Mouse (Mus musculus): ENCODE measurements around the gene Abat.

The Abat gene

GRCm38 (mm10) chr16:8570336-8570735 is 57.1 kb downstream of the Abat start:
- H3K4me1 ChIP-seq (replicated peaks; ENCODE audit: low read depth, low read length), result peaks cover 70% of the 10 kb centered on the region
- H3K4me3 ChIP-seq (replicated peaks; ENCODE audit: low read length), result no peak overlapping the region
- no peaks in the 10 kb centered on the region for H3K36me3 ChIP-seq (ENCODE audit: insufficient read depth, low read length)
- no peaks in the 10 kb centered on the region for H3K27me3 ChIP-seq (ENCODE audit: insufficient read depth, low read length)
- TF ChIP-seq NANOG (IDR thresholded peaks at IDR 0.05; ENCODE audit: borderline replicate concordance, low read length), result no peak
- TF ChIP-seq POU5F1 (IDR thresholded peaks at IDR 0.05; ENCODE audit: borderline replicate concordance, low read length), result no peak
- TF ChIP-seq CTCF (conservative IDR thresholded peaks at IDR 0.05; ENCODE audit: low read length), result no peak
- peaks cover 15% of the 10 kb centered on the region for H3K9me3 ChIP-seq (ENCODE audit: low read length)

GRCm38 (mm10) chr16:8570901-8571615 is 57.8 kb downstream of the Abat start:
- Histone ChIP-seq H3K4me3 (replicated peaks; ENCODE audit: low read length) (no peak overlapping the region), H3K27me3 (ENCODE audit: insufficient read depth, low read length) (no peaks in the 10 kb centered on the region), H3K9me3 (ENCODE audit: low read length) (peaks cover 15% of the 10 kb centered on the region), H3K36me3 (ENCODE audit: insufficient read depth, low read length) (no peaks in the 10 kb centered on the region), H3K4me1 (replicated peaks; ENCODE audit: low read depth, low read length) (peaks cover 64% of the 10 kb centered on the region)
- TF ChIP-seq NANOG (IDR thresholded peaks at IDR 0.05; ENCODE audit: borderline replicate concordance, low read length) (no peak), CTCF (conservative IDR thresholded peaks at IDR 0.05; ENCODE audit: low read length) (no peak), POU5F1 (IDR thresholded peaks at IDR 0.05; ENCODE audit: borderline replicate concordance, low read length) (no peak)

- peaks cover 71% of the 10 kb centered on the region for H3K4me1 ChIP-seq (replicated peaks; ENCODE audit: low read depth, low read length)
- TF ChIP-seq CTCF (conservative IDR thresholded peaks at IDR 0.05; ENCODE audit: low read length), result no peak
- no peak for TF ChIP-seq NANOG (IDR thresholded peaks at IDR 0.05; ENCODE audit: borderline replicate concordance, low read length)
- no peak for TF ChIP-seq POU5F1 (IDR thresholded peaks at IDR 0.05; ENCODE audit: borderline replicate concordance, low read length)
- peaks cover 14% of the 10 kb centered on the region for H3K9me3 ChIP-seq (ENCODE audit: low read length)
- no peak overlapping the region for H3K4me3 ChIP-seq (replicated peaks; ENCODE audit: low read length)
- H3K36me3 ChIP-seq (ENCODE audit: insufficient read depth, low read length), result no peaks in the 10 kb centered on the region
- no peaks in the 10 kb centered on the region for H3K27me3 ChIP-seq (ENCODE audit: insufficient read depth, low read length)
Observed at GRCm38 (mm10) chr16:8573041-8573440, 59.8 kb downstream of the Abat start.

GRCm38 (mm10) chr16:8573751-8574150 is 60.5 kb downstream of the Abat start:
- peaks cover 72% of the 10 kb centered on the region for H3K4me1 ChIP-seq (replicated peaks; ENCODE audit: low read depth, low read length)
- no peaks in the 10 kb centered on the region for H3K36me3 ChIP-seq (ENCODE audit: insufficient read depth, low read length)
- H3K9me3 ChIP-seq (ENCODE audit: low read length), result peaks cover 7% of the 10 kb centered on the region
- no peak overlapping the region for H3K4me3 ChIP-seq (replicated peaks; ENCODE audit: low read length)
- no peaks in the 10 kb centered on the region for H3K27me3 ChIP-seq (ENCODE audit: insufficient read depth, low read length)
- no peak for TF ChIP-seq NANOG (IDR thresholded peaks at IDR 0.05; ENCODE audit: borderline replicate concordance, low read length)

GRCm38 (mm10) chr16:8574316-8574715 is 61.1 kb downstream of the Abat start:
- Histone ChIP-seq H3K4me1 (replicated peaks; ENCODE audit: low read depth, low read length) (peaks cover 78% of the 10 kb centered on the region), H3K9me3 (ENCODE audit: low read length) (0 out of 2 replicates have a peak, but pooled peaks cover under 1% of the 10 kb centered on the region), H3K4me3 (replicated peaks; ENCODE audit: low read length) (no peak overlapping the region), H3K36me3 (ENCODE audit: insufficient read depth, low read length) (no peaks in the 10 kb centered on the region), H3K27me3 (ENCODE audit: insufficient read depth, low read length) (no peaks in the 10 kb centered on the region)
- no peak for TF ChIP-seq POU5F1 (IDR thresholded peaks at IDR 0.05; ENCODE audit: borderline replicate concordance, low read length)
- TF ChIP-seq CTCF (conservative IDR thresholded peaks at IDR 0.05; ENCODE audit: low read length), result no peak
- no peak for TF ChIP-seq NANOG (IDR thresholded peaks at IDR 0.05; ENCODE audit: borderline replicate concordance, low read length)

GRCm38 (mm10) chr16:8576111-8576510 is 62.9 kb downstream of the Abat start:
- no peaks in the 10 kb centered on the region for H3K36me3 ChIP-seq (ENCODE audit: insufficient read depth, low read length)
- H3K27me3 ChIP-seq (ENCODE audit: insufficient read depth, low read length), result no peaks in the 10 kb centered on the region
- no peaks in the 10 kb centered on the region for H3K9me3 ChIP-seq (ENCODE audit: low read length)
- peaks cover 83% of the 10 kb centered on the region for H3K4me1 ChIP-seq (replicated peaks; ENCODE audit: low read depth, low read length)
- H3K4me3 ChIP-seq (replicated peaks; ENCODE audit: low read length), result no peak overlapping the region
- TF ChIP-seq POU5F1 (IDR thresholded peaks at IDR 0.05; ENCODE audit: borderline replicate concordance, low read length) (no peak), CTCF (conservative IDR thresholded peaks at IDR 0.05; ENCODE audit: low read length) (no peak), NANOG (IDR thresholded peaks at IDR 0.05; ENCODE audit: borderline replicate concordance, low read length) (no peak)

- TF ChIP-seq CTCF (conservative IDR thresholded peaks at IDR 0.05; ENCODE audit: low read length) (no peak), NANOG (IDR thresholded peaks at IDR 0.05; ENCODE audit: borderline replicate concordance, low read length) (no peak), POU5F1 (IDR thresholded peaks at IDR 0.05; ENCODE audit: borderline replicate concordance, low read length) (no peak)
- H3K4me3 ChIP-seq (replicated peaks; ENCODE audit: low read length), result no peak overlapping the region
- H3K36me3 ChIP-seq (ENCODE audit: insufficient read depth, low read length), result no peaks in the 10 kb centered on the region
- peaks cover 80% of the 10 kb centered on the region for H3K4me1 ChIP-seq (replicated peaks; ENCODE audit: low read depth, low read length)
- H3K27me3 ChIP-seq (ENCODE audit: insufficient read depth, low read length), result no peaks in the 10 kb centered on the region
- H3K9me3 ChIP-seq (ENCODE audit: low read length), result no peaks in the 10 kb centered on the region
Observed at GRCm38 (mm10) chr16:8576901-8577300, 63.7 kb downstream of the Abat start.

GRCm38 (mm10) chr16:8578326-8578725 is 65.1 kb downstream of the Abat start:
- TF ChIP-seq POU5F1 (IDR thresholded peaks at IDR 0.05; ENCODE audit: borderline replicate concordance, low read length) (no peak), NANOG (IDR thresholded peaks at IDR 0.05; ENCODE audit: borderline replicate concordance, low read length) (no peak), CTCF (conservative IDR thresholded peaks at IDR 0.05; ENCODE audit: low read length) (no peak)
- no peaks in the 10 kb centered on the region for H3K9me3 ChIP-seq (ENCODE audit: low read length)

GRCm38 (mm10) chr16:8579546-8579945 is 66.3 kb downstream of the Abat start:
- H3K4me1 ChIP-seq (replicated peaks; ENCODE audit: low read depth, low read length), result peaks cover 53% of the 10 kb centered on the region
- no peaks in the 10 kb centered on the region for H3K9me3 ChIP-seq (ENCODE audit: low read length)
- no peaks in the 10 kb centered on the region for H3K27me3 ChIP-seq (ENCODE audit: insufficient read depth, low read length)
- TF ChIP-seq NANOG (IDR thresholded peaks at IDR 0.05; ENCODE audit: borderline replicate concordance, low read length), result no peak
- no peak for TF ChIP-seq POU5F1 (IDR thresholded peaks at IDR 0.05; ENCODE audit: borderline replicate concordance, low read length)
- TF ChIP-seq CTCF (conservative IDR thresholded peaks at IDR 0.05; ENCODE audit: low read length), result no peak
- H3K4me3 ChIP-seq (replicated peaks; ENCODE audit: low read length), result no peak overlapping the region
- H3K36me3 ChIP-seq (ENCODE audit: insufficient read depth, low read length), result no peaks in the 10 kb centered on the region

More at GRCm38 (mm10) chr16:8578326-8578725, 65.1 kb downstream of the Abat start:
- Histone ChIP-seq H3K36me3 (ENCODE audit: insufficient read depth, low read length) (no peaks in the 10 kb centered on the region), H3K27me3 (ENCODE audit: insufficient read depth, low read length) (no peaks in the 10 kb centered on the region), H3K4me1 (replicated peaks; ENCODE audit: low read depth, low read length) (peaks cover 66% of the 10 kb centered on the region), H3K4me3 (replicated peaks; ENCODE audit: low read length) (no peak overlapping the region)
